Mouse (Mus musculus): ENCODE measurements around the gene Zbp1.

The Zbp1 gene

GRCm38 (mm10) chr2:173247197-173247596 lies 28.5 kb upstream of the Zbp1 start:
- DNase-seq (ENCODE audit: low spot score), result no peak

GRCm38 (mm10) chr2:173246688-173247087 lies 28.0 kb upstream of the Zbp1 start:
- DNase-seq (ENCODE audit: low spot score), result no peak

- no peak for DNase-seq (ENCODE audit: low spot score)
Observed at GRCm38 (mm10) chr2:173245258-173245657, 26.5 kb upstream of the Zbp1 start.

- no peak for DNase-seq (ENCODE audit: low spot score)
Observed at GRCm38 (mm10) chr2:173244108-173244507, 25.4 kb upstream of the Zbp1 start.

- no peak for DNase-seq (ENCODE audit: low spot score)
Observed at GRCm38 (mm10) chr2:173243616-173244015, 24.9 kb upstream of the Zbp1 start.

GRCm38 (mm10) chr2:173242874-173243273 lies 24.2 kb upstream of the Zbp1 start:
- no peak for DNase-seq (ENCODE audit: low spot score)

GRCm38 (mm10) chr2:173240738-173241137 lies 22.0 kb upstream of the Zbp1 start:
- DNase-seq (ENCODE audit: low spot score), result no peak

- DNase-seq (ENCODE audit: low spot score), result no peak
Observed at GRCm38 (mm10) chr2:173238522-173238921, 19.8 kb upstream of the Zbp1 start.

- DNase-seq (ENCODE audit: low spot score), result no peak
Observed at GRCm38 (mm10) chr2:173235435-173236332, 17.0 kb upstream of the Zbp1 start.

GRCm38 (mm10) chr2:173232766-173233099 lies 14.0 kb upstream of the Zbp1 start:
- DNase-seq (ENCODE audit: low spot score), result no peak

GRCm38 (mm10) chr2:173232065-173232765 lies 13.5 kb upstream of the Zbp1 start:
- no peak for DNase-seq (ENCODE audit: low spot score)

- DNase-seq (ENCODE audit: low spot score), result peak; percentile 90
Observed at GRCm38 (mm10) chr2:173229578-173230224, 11.0 kb upstream of the Zbp1 start.

- no peak for DNase-seq (ENCODE audit: low spot score)
Observed at GRCm38 (mm10) chr2:173228567-173228966, 9.8 kb upstream of the Zbp1 start.

GRCm38 (mm10) chr2:173226792-173227191 lies 8.1 kb upstream of the Zbp1 start:
- no peak for DNase-seq (ENCODE audit: low spot score)

GRCm38 (mm10) chr2:173225906-173226305 lies 7.2 kb upstream of the Zbp1 start:
- DNase-seq (ENCODE audit: low spot score), result no peak

- no peak for DNase-seq (ENCODE audit: low spot score)
Observed at GRCm38 (mm10) chr2:173224832-173225231, 6.1 kb upstream of the Zbp1 start.

- DNase-seq (ENCODE audit: low spot score), result no peak
Observed at GRCm38 (mm10) chr2:173224097-173224496, 5.4 kb upstream of the Zbp1 start.

- DNase-seq (ENCODE audit: low spot score), result no peak
Observed at GRCm38 (mm10) chr2:173223496-173223895, 4.8 kb upstream of the Zbp1 start.

- DNase-seq (ENCODE audit: low spot score), result no peak
Observed at GRCm38 (mm10) chr2:173220754-173221153, 2.0 kb upstream of the Zbp1 start.

- DNase-seq (ENCODE audit: low spot score), result no peak
Observed at GRCm38 (mm10) chr2:173219256-173219954, 682 bp upstream of the Zbp1 start.

- no peak for DNase-seq (ENCODE audit: low spot score)
Observed at GRCm38 (mm10) chr2:173217763-173218258, 912 bp downstream of the Zbp1 start.

- no peak for DNase-seq (ENCODE audit: low spot score)
Observed at GRCm38 (mm10) chr2:173217246-173217645, 1.5 kb downstream of the Zbp1 start.

Measured in ovary, postnatal 10 days (tissue).